Mouse (Mus musculus) liver, embryonic 14.5 days (tissue): ENCODE data around the gene Tmem255b.

Source experiments
- CTCF ChIP-seq: IDR thresholded peaks from 2 replicates; pipeline ENCODE4 v1.5.1; 2016; ENCODE audit warnings: antibody characterized with exemption, low read depth, control low read depth
- EP300 ChIP-seq: IDR thresholded peaks from 2 replicates; pipeline ENCODE4 v1.6.1; 2016; ENCODE audit warnings: antibody characterized with exemption, low read depth

DNA sequence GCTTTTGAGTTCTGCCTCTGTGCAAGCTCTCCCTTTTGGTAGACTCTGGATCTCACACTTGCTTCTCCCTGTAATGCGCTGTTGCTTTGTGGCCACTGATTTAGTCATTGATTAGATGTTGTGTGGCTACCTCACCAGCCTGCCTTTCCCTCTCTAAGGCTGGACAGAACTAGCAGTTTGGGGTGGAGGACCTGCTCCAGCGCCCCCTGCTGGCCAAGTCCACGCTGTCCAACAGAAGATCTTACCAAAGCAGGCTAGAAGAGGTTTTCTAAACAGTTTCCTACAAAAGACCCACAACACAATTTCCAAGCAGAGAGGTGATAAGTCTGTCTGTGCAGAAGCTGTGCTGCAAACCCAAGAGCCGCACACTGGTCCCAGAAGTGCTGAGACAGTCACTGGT is 26.9 kb downstream of the Tmem255b start:
- peak; percentile 92 for TF ChIP-seq CTCF
- no peak for TF ChIP-seq EP300
